Mouse (Mus musculus) skeletal muscle tissue, postnatal 0 days (tissue): Measurements from ENCODE around the gene Vmn1r210. TPM values are rescaled to one million over a fixed set of nuclear protein-coding genes. Genes with fewer than 3 reads are reported as not detected.

Experiments
- polyA plus RNA-seq: library from polyadenylated mRNA; unstranded; fragments of >200 nt; fragmentation: Nextera tagmentation; extraction: Ambion mirVana; gene quantifications from 2 replicates; pipeline ENCODE4 v1.2.1, GENCODE M21; 2015

Gene Vmn1r210
- not detected in 2 replicates for polyA plus RNA-seq

GRCm38 (mm10) chr13:22831248-22831647 is at the start of gene Vmn1r210:
Gene Vmn1r210 (minus strand): TSS chr13:22831348.

GRCm38 (mm10) chr13:22857461-22857860 is 26.3 kb upstream of the Vmn1r210 start, which contains the start of gene Vmn1r211:
Gene Vmn1r211 (minus strand): TSS chr13:22857561.

GRCm38 (mm10) chr13:22809582-22809981 is 21.6 kb downstream of the Vmn1r210 start, which contains the start of gene Vmn1r209:
Gene Vmn1r209 (minus strand): TSS chr13:22809682.

GRCm38 (mm10) chr13:22777300-22777699 is 53.8 kb downstream of the Vmn1r210 start, which contains the start of gene Vmn1r208:
Gene Vmn1r208 (minus strand): TSS chr13:22777400.

Other genes starting within 250 kb of the Vmn1r210 start
- gene Vmn1r205, start 238.3 kb downstream of the Vmn1r210 start, polyA plus RNA-seq, result not detected in 2 replicates
- gene Vmn1r206, start 207.1 kb downstream of the Vmn1r210 start, polyA plus RNA-seq, result not detected in 2 replicates
- gene Vmn1r207-ps, start 101.7 kb downstream of the Vmn1r210 start, polyA plus RNA-seq, result not detected in 2 replicates
- gene Vmn1r208, start 53.9 kb downstream of the Vmn1r210 start, polyA plus RNA-seq, result not detected in 2 replicates
- gene Vmn1r209, start 21.7 kb downstream of the Vmn1r210 start, polyA plus RNA-seq, result not detected in 2 replicates
- not detected in 2 replicates for gene Vmn1r211, start 26.2 kb upstream of the Vmn1r210 start, polyA plus RNA-seq
- not detected in 2 replicates for gene Vmn1r212, start 52.9 kb upstream of the Vmn1r210 start, polyA plus RNA-seq
- gene Vmn1r213, start 176.3 kb upstream of the Vmn1r210 start, polyA plus RNA-seq, result not detected in 2 replicates
- gene Vmn1r214, start 199.1 kb upstream of the Vmn1r210 start, polyA plus RNA-seq, result not detected in 2 replicates
- gene Vmn1r215, start 236.7 kb upstream of the Vmn1r210 start, polyA plus RNA-seq, result not detected in 2 replicates